17 mouse cellular contexts compared by ENCODE assay signal in the genomic region with DNA sequence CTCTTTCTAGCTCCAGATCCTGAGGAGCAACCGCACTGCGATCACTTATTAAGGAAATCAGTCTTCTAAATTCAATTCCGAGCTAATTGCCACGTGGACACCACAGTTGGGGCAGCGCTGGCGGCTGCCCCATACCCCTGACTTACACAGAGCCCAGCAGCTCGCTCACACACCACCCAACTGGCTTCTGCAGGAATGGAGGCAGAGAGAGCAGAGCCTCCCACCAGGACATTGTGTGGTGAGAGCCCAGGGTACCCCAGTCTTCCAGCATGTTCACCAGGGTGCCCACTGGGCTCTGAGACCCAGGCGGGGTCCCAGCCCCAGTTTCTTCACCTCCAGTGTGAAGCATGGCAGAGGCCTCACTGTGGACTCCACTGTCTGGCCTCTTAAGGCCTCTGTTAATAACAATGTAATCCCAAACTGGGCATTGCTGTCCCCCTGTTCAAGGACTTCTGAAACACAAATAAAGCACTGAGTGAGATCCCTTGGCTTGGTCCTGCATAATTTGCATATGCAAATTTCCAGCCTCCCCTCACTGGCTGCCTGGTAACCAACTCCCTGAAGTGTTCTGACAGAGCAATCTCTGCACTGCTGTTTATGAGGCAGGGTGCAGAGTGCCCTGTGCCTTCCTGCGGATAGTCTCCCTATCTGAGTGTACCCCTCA.
DNase-seq lines count a peak whose midpoint lies in the region; ATAC-seq lines count a peak whose summit lies in the region.
"Had no signal": no experiment of that assay in that cellular context is flagged by ENCODE, and none has a peak within 500 bp of the region (broad histone marks: within the 10 kb centered on the region; RNA-seq: fewer than 3 reads in every experiment).

No protein-coding gene starts in this region.

- peaks cover 17% of the 10 kb centered on the region for H3K4me1 ChIP-seq in hindbrain, embryonic 10.5 days (replicated peaks)
- H3K4me1 ChIP-seq in midbrain, embryonic 15.5 days, result peaks cover 26% of the 10 kb centered on the region
- H3K4me1 ChIP-seq: heart, embryonic 10.5 days; liver, embryonic 13.5 days had no signal

- peak overlapping the region; percentile 4 for H3K27ac ChIP-seq in hindbrain, embryonic 10.5 days
- H3K27ac ChIP-seq in midbrain, embryonic 15.5 days, result peak overlapping the region; percentile 14; the same call in 1 of the 2 replicates
- H3K27ac ChIP-seq: heart, embryonic 10.5 days; liver, embryonic 13.5 days had no signal

- no peaks in the 10 kb centered on the region for H3K9me3 ChIP-seq in hindbrain, embryonic 10.5 days
- no peaks in the 10 kb centered on the region for H3K9me3 ChIP-seq in midbrain, embryonic 15.5 days
- H3K9me3 ChIP-seq: heart, embryonic 10.5 days had no signal

- no peak overlapping the region for H3K9ac ChIP-seq in midbrain, embryonic 15.5 days
- H3K9ac ChIP-seq: liver, embryonic 13.5 days had no signal

- no peaks in the 10 kb centered on the region for H3K27me3 ChIP-seq in hindbrain, embryonic 10.5 days (ENCODE audit: insufficient read depth, poor library complexity, severe bottlenecking)
- no peaks in the 10 kb centered on the region for H3K27me3 ChIP-seq in midbrain, embryonic 15.5 days (replicated peaks)
- H3K27me3 ChIP-seq: liver, embryonic 13.5 days had no signal

- no peak overlapping the region for H3K4me3 ChIP-seq in hindbrain, embryonic 10.5 days
- H3K4me3 ChIP-seq in midbrain, embryonic 15.5 days, result no peak overlapping the region
- H3K4me3 ChIP-seq: heart, embryonic 10.5 days; liver, embryonic 13.5 days had no signal

- no peak for DNase-seq in frontal cortex, postnatal 25 days (ENCODE audit: low spot score in 2 of 2)
- DNase-seq in R1 (ENCODE audit: low read depth, low spot score), result peak; percentile 48
- no peak for DNase-seq in hindbrain, embryonic 10.5 days (ENCODE audit: low spot score)
- DNase-seq in gastrocnemius, adult 8-10 months (ENCODE audit: low spot score in 2 of 2), result no peak
- no peak for DNase-seq in cerebellum, adult 8-10 months
- no peak for DNase-seq in spleen, postnatal 36 days (ENCODE audit: low spot score in 2 of 2)
- DNase-seq: gastrocnemius, postnatal 10 days; heart, postnatal 4 days; kidney, adult 8-10 months; liver, embryonic 13.5 days; lung, postnatal 14 days; thymus, adult 2 months had no signal

- no peak overlapping the region for H3K4me2 ChIP-seq in midbrain, embryonic 15.5 days
- H3K4me2 ChIP-seq: liver, embryonic 13.5 days had no signal

- no peaks in the 10 kb centered on the region for H3K36me3 ChIP-seq in hindbrain, embryonic 10.5 days
- no peaks in the 10 kb centered on the region for H3K36me3 ChIP-seq in midbrain, embryonic 15.5 days (replicated peaks)
- H3K36me3 ChIP-seq: G1E; heart, embryonic 10.5 days; liver, embryonic 13.5 days had no signal

- ATAC-seq in frontal cortex, adult (ENCODE audit: low TSS enrichment), result peak; percentile 62; the same call in 1 of the 2 replicates
- peak; percentile 81 for ATAC-seq in midbrain, embryonic 15.5 days (replicated peaks)
- ATAC-seq: activated CD4-positive, CD25-positive, alpha-beta regulatory T cell, adult 4 months had no signal

- WGBS in hindbrain, embryonic 10.5 days, result 68% methylated on average over 9 of the region's 9 CpGs
- WGBS in midbrain, embryonic 15.5 days, result 51% methylated on average over 9 of the region's 9 CpGs
